Mouse (Mus musculus) kidney, postnatal 10 days (tissue): ENCODE results near the gene Foxg1.

Experiments
- DNase-seq: peaks from one replicate; pipeline ENCODE4 v3.0.0; 2021; ENCODE audit warnings: mixed read lengths

Foxg1 gene

DNA sequence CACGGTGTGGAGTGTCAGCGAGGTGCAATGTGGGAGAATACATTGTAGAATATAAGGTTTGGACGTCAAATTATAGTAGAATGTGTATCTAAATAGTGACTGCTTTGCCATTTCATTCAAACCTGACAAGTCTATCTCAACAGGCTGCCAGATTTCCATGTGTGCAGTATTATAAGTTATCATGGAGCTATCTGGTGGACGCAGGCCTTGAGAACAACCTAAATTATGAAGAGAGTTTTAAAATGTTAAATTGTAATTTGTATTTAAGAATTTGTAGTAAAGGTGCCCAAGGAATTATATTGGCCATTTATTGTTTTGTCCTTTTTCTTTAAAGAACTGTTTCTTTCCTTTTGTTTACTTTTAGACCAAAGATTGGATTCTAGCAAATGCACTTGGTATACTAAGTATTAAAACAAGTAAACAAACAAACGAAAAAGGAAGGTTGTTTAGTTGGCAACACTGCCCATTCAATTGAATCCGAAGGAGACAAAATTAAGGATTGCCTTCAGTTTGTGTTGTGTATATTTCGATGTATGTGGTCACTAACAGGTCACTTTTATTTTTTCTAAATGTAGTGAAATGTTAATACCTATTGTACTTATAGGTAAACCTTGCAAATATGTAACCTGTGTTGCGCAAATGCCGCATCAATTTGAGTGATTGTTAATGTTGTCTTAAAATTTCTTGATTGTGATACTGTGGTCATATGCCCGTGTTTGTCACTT, 3.8 kb downstream of the Foxg1 start:
- DNase-seq, result no peak

- DNase-seq, result no peak
These were observed 5.6 kb downstream of the Foxg1 start for GRCm38 (mm10) chr12:49387856-49388598.

DNA sequence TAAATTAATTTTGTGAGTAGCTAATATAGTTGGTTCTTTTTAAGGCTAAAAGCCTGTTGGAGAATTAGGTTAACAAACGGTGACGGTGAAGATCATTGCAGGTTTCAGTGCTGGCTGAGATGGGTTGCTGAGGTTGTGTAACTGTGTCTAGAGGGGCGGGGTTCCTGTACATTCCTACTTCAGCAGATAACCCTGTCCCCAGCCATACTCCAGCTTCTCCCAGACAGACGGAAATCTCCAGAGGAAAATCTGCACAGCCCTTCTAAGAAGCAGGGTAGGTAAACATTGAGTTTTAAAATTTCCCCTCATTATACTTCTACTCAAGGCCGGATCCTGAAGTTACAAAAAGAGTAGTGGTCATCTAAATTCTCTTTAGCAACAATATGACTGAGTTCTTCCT, 7.2 kb downstream of the Foxg1 start:
- DNase-seq, result no peak

DNA sequence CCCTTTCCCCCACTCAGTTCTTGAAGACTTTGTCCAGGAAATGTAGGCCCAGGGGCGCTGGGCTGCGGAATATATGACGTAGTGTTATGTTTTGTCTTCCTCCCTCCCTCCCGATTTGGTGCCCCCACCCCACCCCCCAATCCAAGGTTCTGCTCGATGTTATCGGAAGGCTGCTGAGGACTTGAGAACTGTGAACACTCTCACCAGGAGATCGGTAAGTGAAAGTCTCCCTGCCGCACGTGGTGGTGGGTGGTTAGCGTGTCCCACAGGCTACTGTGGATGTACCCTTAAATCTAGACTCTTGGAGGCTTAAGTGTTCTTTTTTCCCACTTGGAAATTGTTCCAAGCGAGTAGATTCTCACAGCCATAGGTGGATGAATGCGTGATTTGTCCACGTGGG, 7.8 kb downstream of the Foxg1 start:
- DNase-seq, result no peak

GRCm38 (mm10) chr12:49390926-49391304, 8.5 kb downstream of the Foxg1 start:
- DNase-seq, result no peak

DNA sequence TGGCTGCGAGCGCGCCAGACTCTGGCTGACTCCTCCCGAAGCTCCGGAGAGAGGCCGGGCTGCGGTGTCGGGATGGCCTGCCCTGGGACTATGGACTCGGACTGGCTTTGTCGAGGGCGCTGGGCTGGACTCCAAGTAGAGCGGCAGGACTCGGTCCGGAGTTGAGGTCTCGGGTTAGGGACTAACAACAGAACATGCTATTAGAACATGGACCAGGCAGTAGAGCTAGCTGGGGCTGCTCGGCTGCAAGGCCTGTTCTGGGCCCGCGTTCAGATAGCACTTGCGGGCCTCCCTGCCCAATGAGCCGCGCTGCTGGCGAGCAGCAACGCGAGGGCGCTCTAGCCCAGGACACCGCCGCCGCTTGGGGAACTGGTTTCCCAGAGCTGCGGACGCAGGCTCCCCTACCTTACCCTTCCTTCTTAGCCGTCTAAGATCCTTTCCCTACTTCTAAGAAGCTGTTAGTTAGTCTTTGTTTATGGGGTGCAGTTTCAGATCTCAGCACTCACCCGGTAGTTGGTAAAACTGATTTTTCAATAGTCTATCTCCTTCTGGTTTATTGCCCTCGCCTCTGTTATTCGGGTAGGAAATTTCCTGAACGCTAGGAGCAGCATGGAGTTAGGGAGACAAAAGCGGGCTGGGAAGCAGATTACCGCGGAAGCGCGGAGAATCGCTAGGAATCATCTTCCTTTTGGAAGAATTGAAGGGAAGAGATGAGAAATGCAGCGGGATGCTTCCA, 9.0 kb downstream of the Foxg1 start:
- peak; percentile 60 for DNase-seq

DNA sequence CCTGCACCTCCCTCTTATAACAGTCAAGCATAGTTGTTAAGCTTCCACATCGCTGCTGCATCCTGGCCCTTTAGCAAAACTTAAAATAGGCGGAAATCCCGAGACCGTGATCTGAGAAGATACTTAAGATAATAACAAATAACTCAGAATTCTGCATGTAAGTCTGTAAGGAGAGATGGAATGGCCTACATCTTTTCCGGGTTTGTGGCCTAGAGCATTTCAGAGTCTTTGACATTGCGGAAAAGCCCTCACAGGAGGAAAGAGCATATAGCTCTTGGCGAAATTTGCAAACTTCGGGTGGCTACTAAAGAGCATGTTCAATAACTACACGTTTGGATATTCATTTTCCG, 9.6 kb downstream of the Foxg1 start:
- no peak for DNase-seq

DNA sequence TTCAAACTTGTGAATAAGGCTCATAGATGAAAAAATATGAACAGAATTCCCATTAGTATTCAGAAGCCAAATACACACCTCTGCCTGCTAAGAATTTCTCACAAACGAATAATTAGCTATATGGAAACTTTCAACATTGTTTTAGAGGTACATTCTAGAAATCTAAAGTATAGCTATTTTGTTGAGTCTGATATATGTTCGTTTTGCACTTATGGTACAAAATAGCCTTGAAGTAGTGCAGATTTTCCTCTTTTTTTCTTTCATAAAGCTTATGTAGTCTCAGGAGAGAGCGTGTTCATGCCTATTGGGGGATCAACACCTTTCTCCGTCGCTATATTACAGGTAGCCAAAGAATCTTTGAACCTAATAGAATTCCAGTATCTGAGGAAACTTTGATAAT, 10.4 kb downstream of the Foxg1 start:
- no peak for DNase-seq

- DNase-seq, result no peak
These were observed 11.2 kb downstream of the Foxg1 start for GRCm38 (mm10) chr12:49393639-49394038.

GRCm38 (mm10) chr12:49394181-49394580, 11.7 kb downstream of the Foxg1 start:
- no peak for DNase-seq

- DNase-seq, result no peak
These were observed 12.4 kb downstream of the Foxg1 start for GRCm38 (mm10) chr12:49394836-49395235.

- DNase-seq, result no peak
These were observed 13.5 kb downstream of the Foxg1 start for GRCm38 (mm10) chr12:49395969-49396368.

- no peak for DNase-seq
These were observed 14.3 kb downstream of the Foxg1 start for GRCm38 (mm10) chr12:49396776-49397175.

DNA sequence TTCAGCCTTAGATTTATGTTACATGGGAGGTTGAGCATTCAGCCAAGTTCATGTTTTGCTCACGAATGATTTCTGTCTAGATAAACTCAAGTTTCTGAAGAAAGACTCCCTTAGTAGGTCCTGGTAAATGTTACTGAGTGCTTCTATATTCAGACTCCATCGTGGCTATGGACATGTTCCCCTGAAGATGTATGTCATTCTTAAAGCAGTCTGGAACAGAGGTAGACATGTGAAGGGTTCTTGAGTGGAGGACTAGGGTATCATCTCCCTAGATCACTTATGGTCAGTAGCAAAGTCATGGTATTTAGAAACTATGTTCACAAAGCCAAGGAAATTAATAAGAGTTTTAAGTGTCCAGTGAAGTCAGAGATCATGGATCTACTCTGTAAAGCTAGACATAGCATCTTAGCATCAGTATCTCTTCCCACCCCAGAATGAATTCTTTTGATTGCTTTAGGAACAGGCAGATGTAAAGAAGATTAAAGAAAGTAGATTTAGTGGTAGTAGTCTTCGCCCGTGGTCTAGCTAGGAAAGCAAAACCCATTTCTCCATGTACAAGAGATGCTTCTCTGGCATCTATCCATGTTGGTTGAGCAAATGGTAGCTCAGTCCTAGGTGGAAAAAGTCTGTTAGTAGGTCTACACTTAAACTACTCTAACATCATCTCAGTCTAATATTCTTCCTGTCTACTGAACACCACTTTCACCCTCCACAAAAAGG, 15.1 kb downstream of the Foxg1 start:
- DNase-seq, result no peak

GRCm38 (mm10) chr12:49398163-49398540, 15.7 kb downstream of the Foxg1 start:
- DNase-seq, result no peak

DNA sequence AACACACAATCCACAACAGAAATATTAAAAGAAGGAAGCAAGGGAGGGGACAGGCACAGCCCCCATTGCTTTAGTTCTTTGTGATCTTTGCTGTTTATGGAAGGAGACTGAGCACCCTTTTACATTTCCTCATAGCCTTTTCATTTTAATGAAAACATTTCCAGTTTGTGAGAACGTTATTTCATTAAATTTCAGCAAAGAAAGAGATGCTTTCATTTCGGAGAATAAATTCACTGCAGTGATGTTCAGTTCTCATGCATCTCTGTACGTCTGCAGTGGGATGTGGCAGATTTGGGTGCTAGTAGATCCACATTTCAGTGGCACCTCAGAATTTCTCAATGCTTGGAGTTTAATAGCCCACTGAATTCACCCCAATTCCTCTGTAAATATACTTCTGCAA, 16.2 kb downstream of the Foxg1 start:
- no peak for DNase-seq

DNA sequence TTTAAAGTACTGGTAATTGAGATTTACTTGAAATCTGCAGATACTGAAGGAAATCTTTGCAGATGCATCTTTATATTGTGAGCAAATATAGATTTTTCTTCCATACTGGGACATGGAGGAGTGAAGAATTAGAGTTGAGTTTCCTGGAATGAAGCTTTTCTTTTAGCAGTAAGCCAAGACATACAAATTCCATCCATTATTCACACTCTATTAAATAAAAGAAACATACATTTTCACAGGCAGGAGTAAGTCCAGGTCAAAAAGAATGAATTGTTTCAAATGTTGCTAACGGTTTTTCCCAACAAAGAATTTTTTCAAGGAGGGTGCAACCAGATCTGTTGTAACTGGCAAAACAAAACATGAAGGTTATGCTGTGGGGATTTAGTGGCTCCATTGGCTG, 17.2 kb downstream of the Foxg1 start:
- DNase-seq, result no peak

DNA sequence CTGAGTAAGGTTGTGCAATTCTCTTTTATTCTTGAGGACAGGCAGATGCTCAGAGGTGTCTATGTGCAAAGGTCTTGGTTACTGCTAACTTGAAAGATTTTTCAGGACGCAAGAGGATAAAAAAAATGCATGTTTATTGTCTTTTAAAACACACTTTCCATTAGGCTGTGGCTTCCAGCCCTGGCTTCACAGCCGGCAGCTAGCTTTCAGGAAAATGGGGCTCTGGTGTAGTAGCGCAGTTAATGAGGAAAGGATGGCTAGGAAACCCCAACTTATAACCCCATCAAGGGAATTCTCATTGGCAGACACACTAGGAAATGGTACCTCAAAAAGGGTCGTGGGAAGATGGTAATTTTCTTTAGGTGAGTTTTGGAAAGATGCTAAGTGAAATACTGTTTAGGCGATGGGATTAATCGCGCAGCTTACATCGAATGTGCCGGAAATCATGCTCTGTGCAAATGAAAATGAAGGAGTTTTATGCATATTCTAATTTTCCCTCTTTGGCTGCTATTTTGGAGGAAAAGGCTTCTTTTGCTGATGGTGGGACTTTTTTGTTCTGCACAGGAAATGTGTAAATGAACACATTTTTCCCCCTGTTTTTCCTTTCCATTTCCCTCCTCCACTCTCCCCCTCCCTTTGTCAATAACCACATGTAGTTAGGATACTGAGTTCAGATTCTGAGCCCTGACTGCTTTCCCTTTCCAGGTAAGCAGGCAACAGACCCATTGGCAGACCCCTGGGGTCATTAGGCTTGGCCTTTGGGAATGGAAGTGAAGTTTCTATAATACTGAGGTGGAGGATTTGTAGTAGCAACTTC, 17.8 kb downstream of the Foxg1 start:
- no peak for DNase-seq

DNA sequence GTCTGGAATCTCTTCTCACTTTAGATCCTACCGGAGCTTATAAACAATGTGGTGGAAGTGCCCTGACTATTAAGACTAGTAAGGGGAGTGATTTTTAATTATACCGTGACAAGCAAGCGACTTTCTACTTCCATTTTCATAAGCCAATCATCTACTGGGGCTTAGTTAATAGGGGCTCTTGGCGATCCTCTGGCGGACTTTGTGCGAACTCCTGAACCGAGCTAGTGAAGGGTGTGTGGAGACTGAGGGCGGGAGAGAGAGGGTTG, 18.3 kb downstream of the Foxg1 start:
- no peak for DNase-seq

DNA sequence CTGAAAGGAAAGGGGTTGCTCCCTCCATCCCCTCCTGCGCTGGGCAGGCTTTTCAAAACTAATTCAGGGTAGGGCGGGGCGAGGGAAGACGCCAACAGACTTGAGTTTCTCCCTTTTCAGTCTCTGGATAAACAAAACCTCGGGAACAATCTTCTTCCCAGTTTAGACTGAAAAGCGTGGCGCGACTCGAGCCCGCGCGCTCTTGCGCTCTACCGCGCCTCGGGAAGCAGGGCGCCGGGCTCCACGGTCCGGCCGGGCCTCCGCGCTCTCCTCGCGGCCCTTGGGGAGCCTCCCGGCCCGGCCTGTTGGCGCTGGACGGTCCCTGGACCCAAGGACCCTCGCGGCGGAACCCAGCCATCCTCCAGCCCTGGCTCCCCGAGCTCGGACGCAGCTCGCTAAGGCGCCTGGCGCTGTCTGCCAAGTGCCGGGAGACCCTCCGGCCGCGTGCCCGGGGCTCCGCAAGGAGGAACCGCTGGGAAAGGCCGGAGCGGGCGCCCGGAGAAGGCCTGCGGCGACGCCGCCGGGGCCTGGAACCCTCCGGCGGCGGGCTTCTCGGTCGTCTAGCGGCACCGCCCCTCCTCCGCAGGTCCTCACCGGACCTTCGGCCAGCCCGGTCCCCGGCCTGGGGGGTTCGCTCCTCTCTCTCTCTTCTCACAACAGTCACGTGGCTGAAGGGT, 18.8 kb downstream of the Foxg1 start:
- DNase-seq, result peak; percentile 19

DNA sequence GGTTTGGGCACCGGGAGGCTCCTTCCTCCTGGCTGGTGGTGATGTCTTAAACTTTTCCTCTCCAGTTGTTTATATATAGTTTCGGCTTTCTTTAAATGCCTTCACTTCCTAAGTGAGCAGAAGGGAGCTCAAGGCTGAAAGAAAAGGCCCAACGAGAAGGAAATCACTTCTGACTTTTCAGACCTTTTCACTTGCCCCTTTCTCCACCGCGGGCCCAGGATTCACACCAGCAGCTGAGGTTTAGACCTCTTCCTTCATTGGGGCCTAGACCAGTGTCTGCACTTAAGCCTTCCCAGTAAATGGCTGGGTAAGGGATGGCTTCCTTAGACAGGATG, 19.3 kb downstream of the Foxg1 start:
- DNase-seq, result no peak

DNA sequence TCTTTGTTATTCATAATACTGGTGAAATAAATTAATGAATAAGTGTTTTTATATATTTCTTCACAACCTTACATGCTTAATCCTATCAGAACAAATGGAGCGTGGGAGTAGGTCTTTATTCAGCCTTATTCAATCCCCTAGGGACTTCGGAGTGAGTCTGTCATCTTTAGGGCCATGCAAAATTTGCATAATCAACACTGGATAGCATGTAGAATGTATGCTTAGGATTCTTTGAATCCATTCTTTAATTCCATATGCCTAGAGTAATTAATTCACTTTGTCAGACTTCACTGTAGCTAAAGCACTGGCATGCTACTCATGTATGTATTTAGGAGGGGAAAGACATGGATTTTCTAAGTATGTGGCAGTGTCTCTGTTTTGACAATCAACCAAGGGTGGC, 27.4 kb downstream of the Foxg1 start:
- DNase-seq, result no peak
